Mouse (Mus musculus): ENCODE results near the gene Col25a1. TPM values are rescaled to one million over a fixed set of nuclear protein-coding genes. Genes with fewer than 3 reads are reported as not detected.
A peak's percentile ranks its signal among the peaks of the same experiment; 100 is the strongest.

Col25a1 gene
- polyA plus RNA-seq, 1 experiment from 2014 or later, result 2.3 TPM

- H3K27ac ChIP-seq, result no peak overlapping the region
- H3K27me3 ChIP-seq (ENCODE audit: poor library complexity, severe bottlenecking), result no peaks in the 10 kb centered on the region
- H3K4me3 ChIP-seq, result no peak overlapping the region
- 92% methylated on average over 4 of the region's 4 CpGs for WGBS
- H3K4me1 ChIP-seq, result peaks cover 6% of the 10 kb centered on the region
- DNase-seq (ENCODE audit: extremely low spot score, low spot score), result no peak
- no peaks in the 10 kb centered on the region for H3K9me3 ChIP-seq
- no peaks in the 10 kb centered on the region for H3K36me3 ChIP-seq (replicated peaks)
These were observed 357.5 kb downstream of the Col25a1 start for GRCm38 (mm10) chr3:130488839-130489238.

- H3K27ac ChIP-seq, result peak overlapping the region; percentile 3; the same call in 1 of the 2 replicates
- H3K9me3 ChIP-seq, result no peaks in the 10 kb centered on the region
- 25% methylated on average over 1 of the region's 1 CpGs for WGBS
- peaks cover 18% of the 10 kb centered on the region for H3K4me1 ChIP-seq
- no peaks in the 10 kb centered on the region for H3K27me3 ChIP-seq (ENCODE audit: poor library complexity, severe bottlenecking)
- no peak overlapping the region for H3K4me3 ChIP-seq
- DNase-seq (ENCODE audit: extremely low spot score, low spot score), result no peak
- H3K36me3 ChIP-seq (replicated peaks), result no peaks in the 10 kb centered on the region
These were observed 362.9 kb downstream of the Col25a1 start for GRCm38 (mm10) chr3:130494192-130494591.

GRCm38 (mm10) chr3:130494665-130495396, 363.5 kb downstream of the Col25a1 start:
- Histone ChIP-seq H3K27ac (peak overlapping the region; percentile 3; the same call in 1 of the 2 replicates), H3K9me3 (no peaks in the 10 kb centered on the region), H3K27me3 (ENCODE audit: poor library complexity, severe bottlenecking) (no peaks in the 10 kb centered on the region), H3K36me3 (replicated peaks) (no peaks in the 10 kb centered on the region), H3K4me1 (peaks cover 18% of the 10 kb centered on the region), H3K4me3 (no peak overlapping the region)
- peak; percentile 27 for DNase-seq (ENCODE audit: extremely low spot score, low spot score)
- 78% methylated on average over 20 of the region's 20 CpGs for WGBS

- Histone ChIP-seq H3K36me3 (replicated peaks) (no peaks in the 10 kb centered on the region), H3K9me3 (no peaks in the 10 kb centered on the region), H3K4me3 (no peak overlapping the region), H3K27me3 (ENCODE audit: poor library complexity, severe bottlenecking) (no peaks in the 10 kb centered on the region), H3K4me1 (peaks cover 18% of the 10 kb centered on the region), H3K27ac (no peak overlapping the region)
- DNase-seq (ENCODE audit: extremely low spot score, low spot score), result no peak
- WGBS, result 89% methylated on average over 2 of the region's 2 CpGs
These were observed 365.7 kb downstream of the Col25a1 start for GRCm38 (mm10) chr3:130497036-130497435.

GRCm38 (mm10) chr3:130501713-130502112, 370.4 kb downstream of the Col25a1 start:
- H3K27ac ChIP-seq, result no peak overlapping the region
- WGBS, result 83% methylated on average over 3 of the region's 3 CpGs
- H3K27me3 ChIP-seq (ENCODE audit: poor library complexity, severe bottlenecking), result no peaks in the 10 kb centered on the region
- H3K36me3 ChIP-seq (replicated peaks), result no peaks in the 10 kb centered on the region
- H3K4me3 ChIP-seq, result no peak overlapping the region
- no peaks in the 10 kb centered on the region for H3K9me3 ChIP-seq
- no peaks in the 10 kb centered on the region for H3K4me1 ChIP-seq
- no peak for DNase-seq (ENCODE audit: extremely low spot score, low spot score)

- H3K27ac ChIP-seq, result no peak overlapping the region
- 83% methylated on average over 2 of the region's 2 CpGs for WGBS
- H3K36me3 ChIP-seq (replicated peaks), result no peaks in the 10 kb centered on the region
- no peaks in the 10 kb centered on the region for H3K4me1 ChIP-seq
- H3K27me3 ChIP-seq (ENCODE audit: poor library complexity, severe bottlenecking), result no peaks in the 10 kb centered on the region
- no peak for DNase-seq (ENCODE audit: extremely low spot score, low spot score)
- H3K9me3 ChIP-seq, result no peaks in the 10 kb centered on the region
- H3K4me3 ChIP-seq, result no peak overlapping the region
These were observed 377.0 kb downstream of the Col25a1 start for GRCm38 (mm10) chr3:130508330-130508729.

GRCm38 (mm10) chr3:130518457-130518879, 387.2 kb downstream of the Col25a1 start:
- Histone ChIP-seq H3K27me3 (ENCODE audit: poor library complexity, severe bottlenecking) (no peaks in the 10 kb centered on the region), H3K4me1 (peaks cover 14% of the 10 kb centered on the region), H3K27ac (peak overlapping the region; percentile 35; the same call in 1 of the 2 replicates), H3K36me3 (replicated peaks) (no peaks in the 10 kb centered on the region), H3K4me3 (no peak overlapping the region), H3K9me3 (no peaks in the 10 kb centered on the region)
- peak; percentile 18 for DNase-seq (ENCODE audit: extremely low spot score, low spot score)
- WGBS, result 31% methylated on average over 9 of the region's 9 CpGs

GRCm38 (mm10) chr3:130521834-130522476, 390.7 kb downstream of the Col25a1 start:
- 94% methylated on average over 9 of the region's 9 CpGs for WGBS
- no peak for DNase-seq (ENCODE audit: extremely low spot score, low spot score)
- peaks cover 14% of the 10 kb centered on the region for H3K4me1 ChIP-seq
- H3K27me3 ChIP-seq (ENCODE audit: poor library complexity, severe bottlenecking), result no peaks in the 10 kb centered on the region
- no peaks in the 10 kb centered on the region for H3K36me3 ChIP-seq (replicated peaks)
- no peaks in the 10 kb centered on the region for H3K9me3 ChIP-seq
- no peak overlapping the region for H3K27ac ChIP-seq
- no peak overlapping the region for H3K4me3 ChIP-seq

GRCm38 (mm10) chr3:130523019-130523418, 391.7 kb downstream of the Col25a1 start:
- Histone ChIP-seq H3K36me3 (replicated peaks) (no peaks in the 10 kb centered on the region), H3K9me3 (no peaks in the 10 kb centered on the region), H3K4me1 (peaks cover 13% of the 10 kb centered on the region), H3K27ac (no peak overlapping the region), H3K4me3 (no peak overlapping the region), H3K27me3 (ENCODE audit: poor library complexity, severe bottlenecking) (no peaks in the 10 kb centered on the region)
- DNase-seq (ENCODE audit: extremely low spot score, low spot score), result no peak
- 91% methylated on average over 7 of the region's 7 CpGs for WGBS

- 90% methylated on average over 16 of the region's 16 CpGs for WGBS
- H3K9me3 ChIP-seq, result no peaks in the 10 kb centered on the region
- no peaks in the 10 kb centered on the region for H3K27me3 ChIP-seq (ENCODE audit: poor library complexity, severe bottlenecking)
- no peaks in the 10 kb centered on the region for H3K36me3 ChIP-seq (replicated peaks)
- no peaks in the 10 kb centered on the region; the same call in 1 of the 2 replicates for H3K4me1 ChIP-seq
- DNase-seq (ENCODE audit: extremely low spot score, low spot score), result no peak
- H3K4me3 ChIP-seq, result no peak overlapping the region
- H3K27ac ChIP-seq, result no peak overlapping the region
These were observed 393.3 kb downstream of the Col25a1 start for GRCm38 (mm10) chr3:130524367-130525137.

- Histone ChIP-seq H3K4me3 (no peak overlapping the region), H3K9me3 (no peaks in the 10 kb centered on the region), H3K4me1 (no peaks in the 10 kb centered on the region), H3K27ac (no peak overlapping the region), H3K36me3 (replicated peaks) (no peaks in the 10 kb centered on the region), H3K27me3 (ENCODE audit: poor library complexity, severe bottlenecking) (no peaks in the 10 kb centered on the region)
- no peak for DNase-seq (ENCODE audit: extremely low spot score, low spot score)
- WGBS, result 94% methylated on average over 9 of the region's 9 CpGs
These were observed 403.7 kb downstream of the Col25a1 start for GRCm38 (mm10) chr3:130535021-130535420.

- WGBS, result 62% methylated on average over 1 of the region's 1 CpGs
- DNase-seq (ENCODE audit: extremely low spot score, low spot score), result no peak
- no peaks in the 10 kb centered on the region for H3K9me3 ChIP-seq
- no peak overlapping the region for H3K4me3 ChIP-seq
- H3K4me1 ChIP-seq, result no peaks in the 10 kb centered on the region
- H3K27me3 ChIP-seq (ENCODE audit: poor library complexity, severe bottlenecking), result no peaks in the 10 kb centered on the region
- H3K27ac ChIP-seq, result no peak overlapping the region
- no peaks in the 10 kb centered on the region for H3K36me3 ChIP-seq (replicated peaks)
These were observed 410.2 kb downstream of the Col25a1 start for GRCm38 (mm10) chr3:130541541-130541940.

- 86% methylated on average over 3 of the region's 3 CpGs for WGBS
These were observed 414.7 kb downstream of the Col25a1 start for GRCm38 (mm10) chr3:130545995-130546394.

More at GRCm38 (mm10) chr3:130545995-130546394, 414.7 kb downstream of the Col25a1 start:
- no peaks in the 10 kb centered on the region for H3K9me3 ChIP-seq
- no peak for DNase-seq (ENCODE audit: extremely low spot score, low spot score)
- no peaks in the 10 kb centered on the region for H3K36me3 ChIP-seq (replicated peaks)
- no peaks in the 10 kb centered on the region for H3K27me3 ChIP-seq (ENCODE audit: poor library complexity, severe bottlenecking)
- no peak overlapping the region for H3K4me3 ChIP-seq
- H3K27ac ChIP-seq, result no peak overlapping the region
- no peaks in the 10 kb centered on the region for H3K4me1 ChIP-seq
